Mouse (Mus musculus) large intestine, adult 2 months (tissue): ENCODE results near the gene Herc1. TPM values are rescaled to one million over a fixed set of nuclear protein-coding genes. Genes with fewer than 3 reads are reported as not detected.
A peak's percentile ranks its signal among the peaks of the same experiment; 100 is the strongest.

ENCODE experiments used
- DNase-seq: peaks from one replicate; pipeline ENCODE4 v3.0.0-alpha.2; 2012; ENCODE audit warnings: low read depth, low spot score
- WGBS: fragments of 180-500 bp; shearing (Covaris S2); methylation state at CpG from one replicate; pipeline ENCODE4 v1.1.7; 2018; 5-methylcytosine and 5-hydroxymethylcytosine counted together
- polyA plus RNA-seq: library from polyadenylated mRNA; depleted of rRNA; stranded (reverse); fragments of >200 nt; gene quantifications from 2 replicates; pipeline ENCODE4 v1.2.3, GENCODE M21; 2012

Gene Herc1
- polyA plus RNA-seq, 1 experiment = 7.2 TPM

GRCm38 (mm10) chr9:66477785-66478184 lies 127.5 kb downstream of the Herc1 start:
- WGBS = 84% methylated on average over 2 of the region's 2 CpGs
- DNase-seq = no peak

GRCm38 (mm10) chr9:66483429-66483828 lies 133.2 kb downstream of the Herc1 start:
- no peak for DNase-seq
- WGBS = 86% methylated on average over 3 of the region's 3 CpGs

- DNase-seq = no peak
Observed at GRCm38 (mm10) chr9:66488786-66489185, 138.5 kb downstream of the Herc1 start.

- 90% methylated on average over 1 of the region's 1 CpGs for WGBS
- no peak for DNase-seq
Observed at GRCm38 (mm10) chr9:66492361-66492760, 142.1 kb downstream of the Herc1 start.

GRCm38 (mm10) chr9:66493992-66494391 lies 143.7 kb downstream of the Herc1 start:
- no peak for DNase-seq

- DNase-seq = no peak
- WGBS = 72% methylated on average over 2 of the region's 2 CpGs
Observed at GRCm38 (mm10) chr9:66501248-66501647, 151.0 kb downstream of the Herc1 start.

GRCm38 (mm10) chr9:66503879-66504411 lies 153.7 kb downstream of the Herc1 start:
- WGBS = 80% methylated on average over 4 of the region's 4 CpGs
- no peak for DNase-seq

- WGBS = 92% methylated on average over 13 of the region's 13 CpGs
Observed at GRCm38 (mm10) chr9:66504518-66504917, 154.3 kb downstream of the Herc1 start.

GRCm38 (mm10) chr9:66505141-66505917 lies 155.1 kb downstream of the Herc1 start:
- 58% methylated on average over 9 of the region's 9 CpGs for WGBS
- no peak for DNase-seq

More at GRCm38 (mm10) chr9:66504518-66504917, 154.3 kb downstream of the Herc1 start:
- DNase-seq = no peak

- 67% methylated on average over 4 of the region's 4 CpGs for WGBS
- DNase-seq = no peak
Observed at GRCm38 (mm10) chr9:66506011-66506410, 155.8 kb downstream of the Herc1 start.

GRCm38 (mm10) chr9:66506424-66506823 lies 156.2 kb downstream of the Herc1 start:
- no peak for DNase-seq

GRCm38 (mm10) chr9:66507684-66508083 lies 157.4 kb downstream of the Herc1 start:
- DNase-seq = no peak
- WGBS = 89% methylated on average over 3 of the region's 3 CpGs

GRCm38 (mm10) chr9:66508890-66509399 lies 158.7 kb downstream of the Herc1 start:
- no peak for DNase-seq
- 95% methylated on average over 4 of the region's 4 CpGs for WGBS

- 75% methylated on average over 7 of the region's 7 CpGs for WGBS
- DNase-seq = no peak
Observed at GRCm38 (mm10) chr9:66510351-66510841, 160.1 kb downstream of the Herc1 start.

GRCm38 (mm10) chr9:66510944-66511343 lies 160.7 kb downstream of the Herc1 start:
- DNase-seq = no peak
- whole genome bisulfite sequencing = 0% methylated on average over 2 of the region's 2 CpGs

- 1% methylated on average over 78 of the region's 78 CpGs for WGBS
- peak; percentile 55 for DNase-seq
Observed at GRCm38 (mm10) chr9:66511580-66512350, 161.5 kb downstream of the Herc1 start.

GRCm38 (mm10) chr9:66512351-66512671 lies 162.1 kb downstream of the Herc1 start:
- under 1% methylated on average over 8 of the region's 8 CpGs for WGBS
- peak; percentile 65 for DNase-seq

- DNase-seq = no peak
Observed at GRCm38 (mm10) chr9:66513150-66513549, 162.9 kb downstream of the Herc1 start.

GRCm38 (mm10) chr9:66513661-66514255 lies 163.5 kb downstream of the Herc1 start:
- DNase-seq = no peak
- WGBS = 34% methylated on average over 4 of the region's 4 CpGs

GRCm38 (mm10) chr9:66514256-66514770 lies 164.1 kb downstream of the Herc1 start, which contains the start of gene Fbxl22:
Fbxl22 (minus strand) TSS chr9:66514593.
- peak; percentile 61 for DNase-seq
- 19% methylated on average over 17 of the region's 17 CpGs for WGBS
